Mouse (Mus musculus) liver, embryonic 14.5 days (tissue): ENCODE measurements around the gene Brd2. TPM values are rescaled to one million over a fixed set of nuclear protein-coding genes. Genes with fewer than 3 reads are reported as not detected.

Source experiments
- ATAC-seq: fragments of 200-750 bp; cut with Nextera tagmentation; 2 replicates; pipeline ENCODE4 v1.8.0; 2017; ENCODE audit warnings: moderate number of reproducible peaks, mild to moderate bottlenecking, moderate library complexity; ENCODE audit not compliant: insufficient read depth
- DNase-seq, 3 experiments: peaks; one replicate each; pipeline ENCODE4 v3.0.0-alpha.2; 2012 to 2013; ENCODE audit warnings: low read depth in 3 of 3, low spot score in 3 of 3
- H3K27ac ChIP-seq: fragments of 300-500 bp; sonication (generic); 2 replicates; pipeline ENCODE4 v1.5.1; 2014; ENCODE audit warnings: moderate library complexity, mild to moderate bottlenecking, control low read depth, inconsistent platforms
- H3K27me3 ChIP-seq: fragments of 300-500 bp; sonication (generic); 2 replicates; pipeline ENCODE4 v1.6.1; 2014; ENCODE audit warnings: mild to moderate bottlenecking, low read length, moderate library complexity; ENCODE audit not compliant: control insufficient read depth, insufficient read depth
- H3K36me3 ChIP-seq: fragments of 300-500 bp; sonication (generic); replicated peaks from 2 replicates; pipeline ENCODE4 v1.6.1; 2014; ENCODE audit warnings: low read depth; ENCODE audit not compliant: control insufficient read depth, insufficient read depth
- H3K4me1 ChIP-seq, 2 experiments: fragments of 200-500 bp in 1 of 2; fragments of 300-500 bp in 1 of 2; sonication (generic) in 1 of 2; replicated peaks; 2 replicates each; pipeline ENCODE4 v1.6.1; 2012 to 2014; ENCODE audit warnings: antibody characterized with exemption in 1 of 2, inconsistent platforms in 1 of 2, low read length in 1 of 2; ENCODE audit not compliant: control insufficient read depth in 2 of 2, insufficient read depth in 2 of 2
- H3K4me2 ChIP-seq: fragments of 300-500 bp; sonication (generic); 2 replicates; pipeline ENCODE4 v1.6.1; 2014; ENCODE audit warnings: low read depth, mild to moderate bottlenecking, control low read depth, moderate library complexity
- H3K4me3 ChIP-seq, 2 experiments: fragments of 200-500 bp in 1 of 2; fragments of 300-500 bp in 1 of 2; sonication (generic) in 1 of 2; 2 replicates each; pipeline ENCODE4 v1.5.1; 2012 to 2014; ENCODE audit warnings: low read depth in 2 of 2, low read length in 2 of 2, mild to moderate bottlenecking in 2 of 2, control low read depth in 1 of 2, inconsistent platforms in 1 of 2, moderate library complexity in 1 of 2; ENCODE audit not compliant: insufficient read depth in 1 of 2
- H3K9ac ChIP-seq: fragments of 300-500 bp; sonication (generic); replicated peaks from 2 replicates; pipeline ENCODE4 v1.6.1; 2014; ENCODE audit warnings: mild to moderate bottlenecking, control low read depth, moderate library complexity
- H3K9me3 ChIP-seq: fragments of 300-500 bp; sonication (generic); 2 replicates; pipeline ENCODE4 v1.6.1; 2016; ENCODE audit warnings: low read length, mixed read lengths; ENCODE audit not compliant: control insufficient read depth
- CTCF ChIP-seq: IDR thresholded peaks from 2 replicates; pipeline ENCODE4 v1.5.1; 2016; ENCODE audit warnings: antibody characterized with exemption, low read depth, control low read depth
- EP300 ChIP-seq: IDR thresholded peaks from 2 replicates; pipeline ENCODE4 v1.6.1; 2016; ENCODE audit warnings: antibody characterized with exemption, low read depth
- WGBS: fragments of 180-500 bp; shearing (Covaris S2); extraction: QIAGEN DNeasy Blood & Tissue Kit; methylation state at CpG from one replicate; pipeline ENCODE4 v1.1.7; 2014; ENCODE audit not compliant: insufficient replicate concordance; 5-methylcytosine and 5-hydroxymethylcytosine counted together
- polyA plus RNA-seq, 2 experiments: library from polyadenylated mRNA; depleted of rRNA in 1 of 2; stranded (reverse) in 1 of 2; unstranded in 1 of 2; fragments of >200 nt; fragmentation: Nextera tagmentation in 1 of 2; extraction: Ambion mirVana in 1 of 2; gene quantifications; 2 replicates each; pipeline versions ENCODE4 v1.2.1 to v1.2.3; 2012 to 2014

Brd2 gene
- polyA plus RNA-seq, 2 experiments, result 28.8 to 48.7 TPM

DNA sequence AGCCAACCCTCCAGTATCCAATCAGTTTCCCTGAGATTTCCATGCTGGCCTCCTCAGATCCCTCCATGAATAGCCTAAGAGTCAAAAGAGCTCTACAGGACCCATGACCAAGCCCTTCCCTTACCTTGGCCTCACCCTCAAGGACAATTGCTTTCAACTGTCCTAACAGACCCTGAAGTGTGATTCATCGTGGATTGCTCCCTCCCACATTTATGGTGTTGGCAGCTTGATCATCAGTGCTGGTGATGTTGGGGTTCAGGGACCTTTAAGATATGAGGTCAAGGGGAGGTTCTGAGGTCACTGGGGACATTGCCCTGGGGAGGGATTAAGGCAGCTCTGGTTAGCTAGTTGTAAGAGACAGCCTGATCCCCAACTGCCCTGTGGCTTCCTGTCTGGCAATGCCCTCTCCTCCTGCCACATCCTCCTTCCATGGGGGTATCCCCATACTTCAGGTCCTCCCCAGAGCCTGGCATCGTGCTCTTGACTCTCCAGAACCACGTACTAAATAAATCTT is 25.9 kb downstream of the Brd2 start:
- H3K9ac ChIP-seq, result no peak overlapping the region
- H3K4me2 ChIP-seq, result no peak overlapping the region
- no peaks in the 10 kb centered on the region for H3K9me3 ChIP-seq
- no peak overlapping the region for H3K4me3 ChIP-seq
- no peak for ATAC-seq
- no peak overlapping the region for H3K27ac ChIP-seq
- 36% methylated on average over 3 of the region's 3 CpGs for WGBS
- H3K4me1 ChIP-seq, result no peaks in the 10 kb centered on the region; a peak in 1 of 4 replicates
- TF ChIP-seq EP300 (no peak), CTCF (no peak)
- no peak for DNase-seq
- H3K27me3 ChIP-seq, result no peaks in the 10 kb centered on the region
- H3K36me3 ChIP-seq, result no peaks in the 10 kb centered on the region

DNA sequence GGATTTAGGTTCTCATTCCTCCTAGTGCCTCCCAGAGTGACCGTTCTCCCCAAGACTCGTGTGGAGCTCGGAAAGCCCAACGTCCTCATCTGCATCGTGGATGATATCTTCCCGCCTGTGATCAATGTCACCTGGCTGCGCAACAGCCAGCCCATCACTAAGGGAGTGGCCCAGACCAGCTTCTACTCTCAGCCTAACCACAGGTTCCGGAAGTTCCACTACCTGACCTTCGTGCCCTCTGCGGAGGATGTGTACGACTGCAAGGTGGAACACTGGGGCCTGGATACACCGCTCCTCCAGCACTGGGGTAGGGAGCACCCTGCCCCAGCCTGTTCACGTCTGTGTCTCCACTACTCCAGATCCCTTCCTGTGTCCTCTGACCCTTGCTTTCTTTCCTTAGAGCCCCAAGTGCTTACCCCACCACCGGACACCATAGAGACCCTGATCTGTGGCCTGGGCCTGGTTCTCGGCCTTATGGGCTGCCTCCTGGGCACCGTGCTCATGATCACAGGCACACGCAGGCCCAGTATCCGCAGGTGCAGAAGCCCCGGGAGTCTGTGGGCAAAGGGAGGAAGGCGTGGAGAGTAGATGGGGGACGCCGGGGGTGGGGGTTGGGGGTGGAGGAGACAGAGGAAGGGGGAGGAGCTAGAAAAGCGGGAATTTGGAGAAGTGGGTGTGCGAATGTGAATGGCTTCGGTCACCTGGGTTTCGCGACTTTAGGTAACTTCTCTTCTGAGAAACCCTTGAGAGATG is 28.0 kb downstream of the Brd2 start:
- no peak for ATAC-seq
- TF ChIP-seq EP300, result no peak
- TF ChIP-seq CTCF, result no peak

DNA sequence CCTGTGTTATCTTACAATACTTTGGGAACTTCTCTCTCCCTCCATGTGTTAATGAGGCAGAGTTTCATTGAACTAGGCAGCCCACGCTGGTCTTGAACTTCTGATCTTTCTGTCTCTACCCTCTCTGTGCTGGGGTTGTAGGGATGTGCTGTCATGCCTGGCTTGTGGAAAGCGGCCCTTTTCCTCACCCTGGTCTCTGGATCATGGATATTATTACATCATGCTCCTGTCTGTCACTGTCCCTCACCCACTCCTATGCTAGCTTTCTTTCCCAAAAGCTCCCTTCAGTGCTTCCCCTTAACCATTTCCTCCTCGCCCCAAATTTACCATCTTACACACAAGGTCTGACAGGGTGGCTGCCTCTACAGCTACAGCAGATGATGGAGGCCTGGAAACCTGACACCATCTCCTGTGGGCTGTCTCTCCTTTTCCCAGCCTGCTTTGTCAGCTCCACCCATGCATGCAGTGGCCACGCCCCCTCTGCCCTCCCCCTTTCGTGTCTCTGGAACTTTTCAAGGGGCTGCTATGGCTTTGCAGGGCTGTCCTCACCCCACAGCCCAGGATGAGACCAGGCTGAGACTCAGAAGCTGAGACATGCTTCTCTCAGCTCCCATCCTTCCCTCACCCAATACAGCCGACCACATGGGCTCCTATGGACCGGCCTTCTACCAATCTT is 29.1 kb downstream of the Brd2 start:
- ATAC-seq (no peak), DNase-seq (no peak)
- no peak overlapping the region for H3K4me3 ChIP-seq
- no peaks in the 10 kb centered on the region for H3K36me3 ChIP-seq
- no peak overlapping the region for H3K27ac ChIP-seq
- no peak overlapping the region for H3K9ac ChIP-seq
- 36% methylated on average over 7 of the region's 7 CpGs for WGBS
- no peaks in the 10 kb centered on the region; a peak in 1 of 4 replicates for H3K4me1 ChIP-seq
- no peak for TF ChIP-seq CTCF
- TF ChIP-seq EP300, result no peak
- no peak overlapping the region for H3K4me2 ChIP-seq
- no peaks in the 10 kb centered on the region for H3K9me3 ChIP-seq
- no peaks in the 10 kb centered on the region for H3K27me3 ChIP-seq

More for the DNA sequence above, 28.0 kb downstream of the Brd2 start:
- Histone ChIP-seq H3K4me1 (no peaks in the 10 kb centered on the region; a peak in 1 of 4 replicates), H3K9me3 (no peaks in the 10 kb centered on the region), H3K4me3 (no peak overlapping the region), H3K36me3 (no peaks in the 10 kb centered on the region), H3K27me3 (no peaks in the 10 kb centered on the region), H3K9ac (no peak overlapping the region), H3K4me2 (no peak overlapping the region), H3K27ac (no peak overlapping the region)
- no peak for DNase-seq
- 59% methylated on average over 27 of the region's 27 CpGs for WGBS

DNA sequence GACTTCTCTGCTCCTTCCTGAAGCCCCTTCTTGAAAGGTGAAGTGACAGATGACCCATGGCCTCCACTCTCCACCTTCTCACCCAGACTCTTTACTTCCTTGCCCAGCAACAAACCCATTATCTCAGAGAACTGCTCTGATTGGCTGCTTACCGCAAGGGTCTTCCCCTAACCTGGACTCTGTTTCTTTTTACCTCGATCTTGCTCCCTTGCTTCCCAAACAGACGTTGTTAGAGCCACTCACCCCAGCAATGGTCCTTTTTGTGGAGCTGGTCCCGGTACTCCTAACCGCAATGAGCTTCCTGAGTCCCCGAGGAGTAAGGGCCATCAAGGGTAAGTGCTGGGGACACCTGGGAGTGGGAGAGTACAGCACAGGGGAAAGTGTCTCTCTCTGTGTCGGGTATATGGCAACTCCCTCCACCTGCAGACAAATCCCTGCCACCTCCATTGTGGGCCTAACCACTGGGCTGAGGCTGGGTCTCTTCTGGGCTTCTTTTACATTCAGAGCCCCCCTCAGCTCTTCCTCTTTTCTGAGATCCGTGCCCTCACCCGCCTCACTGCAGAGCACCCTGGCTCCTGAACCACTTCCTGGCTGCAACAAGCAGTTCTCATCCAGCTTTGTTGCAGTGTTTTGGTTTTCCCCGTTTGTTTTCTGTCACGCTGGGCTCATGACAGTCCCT is 30.1 kb downstream of the Brd2 start, which contains the start of gene H2-Oa:
Gene H2-Oa (plus strand): TSS at position 144 of the 679 bp plus-strand sequence.
- ATAC-seq, result no peak
- Histone ChIP-seq H3K4me2 (no peak within 1 kb of the TSS), H3K27ac (no peak within 1 kb of the TSS)

More for the DNA sequence above, 30.1 kb downstream of the Brd2 start, which contains the start of gene H2-Oa:
- Histone ChIP-seq H3K9me3 (no peaks in the 10 kb centered on the region), H3K4me3 (no peak within 1 kb of the TSS), H3K27me3 (no peaks in the 10 kb centered on the region), H3K9ac (no peak within 1 kb of the TSS), H3K4me1 (no peaks in the 10 kb centered on the region; a peak in 1 of 4 replicates), H3K36me3 (no peaks in the 10 kb centered on the region)
- no peak for DNase-seq
- TF ChIP-seq CTCF, result no peak
- TF ChIP-seq EP300, result no peak
- WGBS, result 14% methylated on average over 11 of the region's 11 CpGs
